Mouse (Mus musculus): ENCODE measurements around the gene Adam19. TPM values are rescaled to one million over a fixed set of nuclear protein-coding genes. Genes with fewer than 3 reads are reported as not detected.

Adam19 gene
- polyA plus RNA-seq, 1 experiment from 2014 or later = 8.8 TPM

DNA sequence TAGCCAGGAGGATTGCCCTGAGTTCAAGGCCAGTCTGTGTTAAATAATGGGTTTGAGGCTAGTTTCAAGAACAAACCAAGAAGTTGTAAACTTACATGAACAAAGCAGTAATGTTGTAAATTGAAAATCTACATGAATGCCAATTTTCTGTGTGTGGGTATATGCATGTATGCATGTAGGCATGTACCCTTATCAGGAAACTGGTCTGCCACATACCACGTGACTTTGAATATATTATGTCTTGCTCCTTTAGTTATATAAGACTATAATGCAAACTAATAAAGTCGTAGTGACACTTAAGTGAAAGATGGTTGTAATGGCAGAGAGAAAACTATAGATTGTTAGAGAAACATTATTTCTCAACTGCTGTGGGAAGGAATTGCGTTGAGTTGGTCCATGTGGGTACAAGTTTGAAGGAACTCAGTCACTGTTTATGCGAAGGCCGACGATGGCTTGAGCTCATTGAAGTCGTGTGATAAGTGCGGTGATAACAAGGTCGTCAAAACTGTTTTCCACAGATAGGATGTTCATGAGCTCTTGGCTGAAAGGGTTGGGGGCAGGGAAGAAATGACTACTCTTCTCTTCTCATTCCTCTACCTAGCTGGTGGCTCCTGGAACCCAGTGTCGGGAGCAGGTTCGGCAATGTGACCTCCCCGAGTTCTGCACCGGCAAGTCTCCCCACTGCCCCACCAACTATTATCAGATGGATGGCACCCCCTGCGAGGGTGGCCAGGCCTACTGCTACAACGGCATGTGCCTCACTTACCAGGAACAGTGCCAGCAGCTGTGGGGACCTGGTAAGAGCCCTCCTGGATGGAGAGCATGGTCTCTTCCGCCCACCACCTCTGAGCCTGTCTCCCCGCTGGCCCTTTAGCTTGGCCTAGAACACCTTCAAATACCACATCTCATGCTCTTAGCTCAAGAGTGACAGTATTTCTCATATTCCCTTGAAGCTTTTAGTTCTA lies 75.5 kb downstream of the Adam19 start:
- Histone ChIP-seq H3K27ac (ENCODE audit: low read depth, low read length) (0 out of 2 replicates have a peak overlapping the region, but pooled peaks have one; percentile 46), H3K4me1 (replicated peaks; ENCODE audit: control insufficient read depth, insufficient read depth, low read length) (peaks cover 8% of the 10 kb centered on the region; the same call in 1 of the 2 replicates), H3K36me3 (ENCODE audit: control insufficient read depth, insufficient read depth, low read length) (peaks cover 6% of the 10 kb centered on the region), H3K4me2 (no peak overlapping the region), H3K9me3 (ENCODE audit: control insufficient read depth, low read length) (no peaks in the 10 kb centered on the region), H3K9ac (ENCODE audit: low read depth, low read length) (no peak overlapping the region), H3K27me3 (replicated peaks; ENCODE audit: control insufficient read depth, insufficient read depth, low read length) (no peaks in the 10 kb centered on the region), H3K4me3 (ENCODE audit: low read depth, low read length) (no peak overlapping the region)
- DNase-seq (ENCODE audit: low spot score) (no peak), ATAC-seq (replicated peaks; ENCODE audit: low FRiP score) (peak; percentile 84)
- WGBS = 75% methylated on average over 17 of the region's 17 CpGs

GRCm38 (mm10) chr11:46134899-46135298 lies 79.1 kb downstream of the Adam19 start:
- WGBS = 87% methylated on average over 2 of the region's 2 CpGs
- DNase-seq (ENCODE audit: low spot score) (no peak), ATAC-seq (replicated peaks; ENCODE audit: low FRiP score) (no peak)
- H3K4me2 ChIP-seq = no peak overlapping the region
- H3K9me3 ChIP-seq (ENCODE audit: control insufficient read depth, low read length) = no peaks in the 10 kb centered on the region
- H3K9ac ChIP-seq (ENCODE audit: low read depth, low read length) = no peak overlapping the region
- peaks cover 8% of the 10 kb centered on the region; the same call in 1 of the 2 replicates for H3K4me1 ChIP-seq (replicated peaks; ENCODE audit: control insufficient read depth, insufficient read depth, low read length)
- H3K36me3 ChIP-seq (ENCODE audit: control insufficient read depth, insufficient read depth, low read length) = peaks cover 4% of the 10 kb centered on the region; the same call in 1 of the 2 replicates
- no peaks in the 10 kb centered on the region for H3K27me3 ChIP-seq (replicated peaks; ENCODE audit: control insufficient read depth, insufficient read depth, low read length)
- no peak overlapping the region for H3K27ac ChIP-seq (ENCODE audit: low read depth, low read length)
- H3K4me3 ChIP-seq (ENCODE audit: low read depth, low read length) = no peak overlapping the region

GRCm38 (mm10) chr11:46143342-46143741 lies 87.5 kb downstream of the Adam19 start:
- no peak for DNase-seq (ENCODE audit: low spot score)
- Histone ChIP-seq H3K36me3 (ENCODE audit: control insufficient read depth, insufficient read depth, low read length) (no peaks in the 10 kb centered on the region), H3K4me2 (no peak overlapping the region), H3K9me3 (ENCODE audit: control insufficient read depth, low read length) (no peaks in the 10 kb centered on the region), H3K9ac (ENCODE audit: low read depth, low read length) (no peak overlapping the region), H3K4me3 (ENCODE audit: low read depth, low read length) (no peak overlapping the region), H3K27me3 (replicated peaks; ENCODE audit: control insufficient read depth, insufficient read depth, low read length) (no peaks in the 10 kb centered on the region), H3K27ac (ENCODE audit: low read depth, low read length) (no peak overlapping the region), H3K4me1 (replicated peaks; ENCODE audit: control insufficient read depth, insufficient read depth, low read length) (no peaks in the 10 kb centered on the region)
- no peak for ATAC-seq (replicated peaks; ENCODE audit: low FRiP score)
- 82% methylated on average over 6 of the region's 6 CpGs for WGBS

- H3K36me3 ChIP-seq (ENCODE audit: control insufficient read depth, insufficient read depth, low read length) = no peaks in the 10 kb centered on the region
- no peaks in the 10 kb centered on the region for H3K27me3 ChIP-seq (replicated peaks; ENCODE audit: control insufficient read depth, insufficient read depth, low read length)
- 76% methylated on average over 11 of the region's 11 CpGs for WGBS
- no peak for ATAC-seq (replicated peaks; ENCODE audit: low FRiP score)
- H3K4me1 ChIP-seq (replicated peaks; ENCODE audit: control insufficient read depth, insufficient read depth, low read length) = no peaks in the 10 kb centered on the region
- no peak overlapping the region for H3K4me3 ChIP-seq (ENCODE audit: low read depth, low read length)
- DNase-seq (ENCODE audit: low spot score) = no peak
- H3K9me3 ChIP-seq (ENCODE audit: control insufficient read depth, low read length) = no peaks in the 10 kb centered on the region
- no peak overlapping the region for H3K9ac ChIP-seq (ENCODE audit: low read depth, low read length)
- H3K27ac ChIP-seq (ENCODE audit: low read depth, low read length) = no peak overlapping the region
- H3K4me2 ChIP-seq = no peak overlapping the region
Measured at GRCm38 (mm10) chr11:46145163-46145875, 89.5 kb downstream of the Adam19 start.

DNA sequence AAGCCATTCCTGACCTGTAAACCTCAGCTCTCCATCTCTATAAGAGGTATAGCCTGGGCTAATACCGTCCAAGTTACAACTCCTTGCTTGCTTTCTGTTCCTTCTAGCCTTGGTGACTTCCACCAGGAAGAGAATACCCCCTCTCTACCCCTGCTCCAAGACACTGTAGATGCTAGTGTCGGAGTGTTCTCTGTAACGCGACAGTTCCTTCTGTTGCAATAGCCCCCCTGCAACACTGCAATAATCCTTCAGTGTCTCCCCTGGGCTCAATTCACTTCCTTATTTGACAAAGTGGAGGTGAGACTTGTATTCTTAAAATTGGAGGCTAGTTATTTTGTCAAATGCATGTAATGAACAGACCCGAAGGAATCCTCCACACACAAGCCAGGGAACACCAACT lies 90.8 kb downstream of the Adam19 start:
- DNase-seq (ENCODE audit: low spot score) = no peak
- Histone ChIP-seq H3K36me3 (ENCODE audit: control insufficient read depth, insufficient read depth, low read length) (no peaks in the 10 kb centered on the region), H3K4me3 (ENCODE audit: low read depth, low read length) (no peak overlapping the region), H3K27me3 (replicated peaks; ENCODE audit: control insufficient read depth, insufficient read depth, low read length) (no peaks in the 10 kb centered on the region), H3K9ac (ENCODE audit: low read depth, low read length) (no peak overlapping the region), H3K4me1 (replicated peaks; ENCODE audit: control insufficient read depth, insufficient read depth, low read length) (no peaks in the 10 kb centered on the region), H3K27ac (ENCODE audit: low read depth, low read length) (no peak overlapping the region), H3K4me2 (no peak overlapping the region), H3K9me3 (ENCODE audit: control insufficient read depth, low read length) (no peaks in the 10 kb centered on the region)
- ATAC-seq (replicated peaks; ENCODE audit: low FRiP score) = no peak
- WGBS = 85% methylated on average over 5 of the region's 5 CpGs

- 84% methylated on average over 8 of the region's 8 CpGs for WGBS
- ATAC-seq (replicated peaks; ENCODE audit: low FRiP score) = no peak
- no peak overlapping the region for H3K9ac ChIP-seq (ENCODE audit: low read depth, low read length)
- no peaks in the 10 kb centered on the region for H3K9me3 ChIP-seq (ENCODE audit: control insufficient read depth, low read length)
- DNase-seq (ENCODE audit: low spot score) = no peak
- no peak overlapping the region for H3K27ac ChIP-seq (ENCODE audit: low read depth, low read length)
- H3K4me3 ChIP-seq (ENCODE audit: low read depth, low read length) = no peak overlapping the region
- no peak overlapping the region for H3K4me2 ChIP-seq
- no peaks in the 10 kb centered on the region for H3K27me3 ChIP-seq (replicated peaks; ENCODE audit: control insufficient read depth, insufficient read depth, low read length)
- H3K36me3 ChIP-seq (ENCODE audit: control insufficient read depth, insufficient read depth, low read length) = no peaks in the 10 kb centered on the region
- no peaks in the 10 kb centered on the region for H3K4me1 ChIP-seq (replicated peaks; ENCODE audit: control insufficient read depth, insufficient read depth, low read length)
Measured at GRCm38 (mm10) chr11:46156945-46157344, 101.2 kb downstream of the Adam19 start.

- DNase-seq (ENCODE audit: low spot score) (no peak), ATAC-seq (replicated peaks; ENCODE audit: low FRiP score) (no peak)
- H3K4me3 ChIP-seq (ENCODE audit: low read depth, low read length) = no peak overlapping the region
- no peak overlapping the region for H3K9ac ChIP-seq (ENCODE audit: low read depth, low read length)
- H3K9me3 ChIP-seq (ENCODE audit: control insufficient read depth, low read length) = no peaks in the 10 kb centered on the region
- H3K36me3 ChIP-seq (ENCODE audit: control insufficient read depth, insufficient read depth, low read length) = no peaks in the 10 kb centered on the region
- H3K27ac ChIP-seq (ENCODE audit: low read depth, low read length) = no peak overlapping the region
- no peaks in the 10 kb centered on the region for H3K27me3 ChIP-seq (replicated peaks; ENCODE audit: control insufficient read depth, insufficient read depth, low read length)
- no peak overlapping the region for H3K4me2 ChIP-seq
- H3K4me1 ChIP-seq (replicated peaks; ENCODE audit: control insufficient read depth, insufficient read depth, low read length) = no peaks in the 10 kb centered on the region
Measured at GRCm38 (mm10) chr11:46157462-46157861, 101.7 kb downstream of the Adam19 start.

- peak; percentile 41 for DNase-seq (ENCODE audit: low spot score)
- Histone ChIP-seq H3K27me3 (replicated peaks; ENCODE audit: control insufficient read depth, insufficient read depth, low read length) (peaks cover 26% of the 10 kb centered on the region), H3K4me1 (replicated peaks; ENCODE audit: control insufficient read depth, insufficient read depth, low read length) (no peaks in the 10 kb centered on the region), H3K36me3 (ENCODE audit: control insufficient read depth, insufficient read depth, low read length) (no peaks in the 10 kb centered on the region), H3K4me3 (ENCODE audit: low read depth, low read length) (peak within 1 kb of the TSS; percentile 42), H3K9ac (ENCODE audit: low read depth, low read length) (no peak within 1 kb of the TSS), H3K4me2 (peak within 1 kb of the TSS; percentile 80), H3K27ac (ENCODE audit: low read depth, low read length) (no peak within 1 kb of the TSS), H3K9me3 (ENCODE audit: control insufficient read depth, low read length) (no peaks in the 10 kb centered on the region)
- no peak for ATAC-seq (replicated peaks; ENCODE audit: low FRiP score)
- 3% methylated on average over 40 of the region's 40 CpGs for WGBS
Measured at GRCm38 (mm10) chr11:46165866-46166585, 110.2 kb downstream of the Adam19 start, which contains the start of gene Nipal4. Gene Nipal4 (minus strand): TSS chr11:46166508.

Measured in liver, embryonic 11.5 days (tissue).